Mouse (Mus musculus) erythroblast, embryonic 14.5 days (primary cell): ENCODE measurements at regions not wholly inside any gene's neighbourhood (a gene's known extent, or its start where the extent isn't known, plus 50 kb on each side); places are given as distances from the start of the nearest gene placed in this dataset.

Experiments
- GATA1 ChIP-seq: IDR thresholded peaks from 2 replicates; pipeline ENCODE4 v1.6.1; 2012; ENCODE audit warnings: low read length, inconsistent platforms, mixed read lengths
- TAL1 ChIP-seq: IDR thresholded peaks from 3 replicates; pipeline ENCODE4 v1.6.1; 2012; ENCODE audit warnings: low read length, inconsistent platforms, mixed read lengths

DNA sequence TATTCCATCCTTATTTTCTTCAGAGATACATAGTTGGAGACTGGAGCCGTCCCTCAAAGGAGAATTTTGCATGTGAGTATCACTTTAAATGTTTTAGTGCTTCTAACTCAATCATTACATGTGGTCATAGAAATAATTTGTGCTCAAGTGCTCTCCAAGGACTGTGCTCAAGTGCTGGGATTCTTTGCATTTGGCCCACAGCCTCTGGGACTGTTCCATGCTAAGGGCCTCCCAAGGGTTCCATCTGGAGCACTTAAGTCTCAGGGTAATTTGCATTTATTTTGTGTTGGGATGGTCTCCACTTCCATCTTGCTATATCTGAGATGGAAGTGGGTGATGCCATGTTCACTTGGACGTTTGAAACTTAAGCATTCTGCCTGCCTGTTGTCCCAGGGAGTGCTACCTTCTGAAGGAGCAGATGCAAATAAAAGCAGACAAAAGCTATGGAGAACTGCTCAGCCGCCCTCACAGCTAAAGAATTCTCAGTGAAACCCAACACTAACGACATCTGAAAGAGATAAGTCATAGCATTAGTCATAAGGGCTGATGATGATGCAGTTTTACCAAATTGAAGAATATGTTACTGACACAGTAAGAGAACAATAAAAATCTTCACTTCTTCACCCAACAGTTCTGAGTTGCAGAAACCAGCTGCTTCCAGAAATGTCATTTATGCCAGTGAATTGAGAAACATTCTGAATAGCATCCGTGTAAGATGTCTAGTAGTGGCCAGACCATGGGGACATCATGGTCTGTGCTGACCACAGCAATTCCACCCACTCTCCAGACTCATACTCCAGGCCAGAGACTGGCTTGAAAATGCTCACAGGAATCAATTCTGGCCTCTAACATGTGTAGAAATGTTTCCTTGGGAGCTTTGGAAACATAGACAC, 237.4 kb upstream of the Tbx18 start:
- TF ChIP-seq GATA1 (no peak), TAL1 (no peak)
